Mouse (Mus musculus) cortical plate, adult 2 months (tissue): ENCODE measurements around the gene Ube3a. TPM values are rescaled to one million over a fixed set of nuclear protein-coding genes. Genes with fewer than 3 reads are reported as not detected.

Experiments used
- H3K27ac ChIP-seq: fragments of 200-500 bp; 2 replicates; pipeline ENCODE4 v1.5.1; 2012; ENCODE audit warnings: low read length, control low read depth, inconsistent platforms; ENCODE audit not compliant: insufficient read depth
- H3K4me1 ChIP-seq: fragments of 200-500 bp; 2 replicates; pipeline ENCODE4 v1.6.1; 2011; ENCODE audit warnings: low read length; ENCODE audit not compliant: control insufficient read depth, insufficient read depth
- H3K4me3 ChIP-seq: fragments of 200-500 bp; 2 replicates; pipeline ENCODE4 v1.5.1; 2011; ENCODE audit warnings: mild to moderate bottlenecking, low read length, control low read depth; ENCODE audit not compliant: insufficient read depth
- CTCF ChIP-seq: fragments of 200-500 bp; IDR thresholded peaks from 2 replicates; pipeline ENCODE4 v1.5.1; 2011; ENCODE audit warnings: mild to moderate bottlenecking, control low read depth, low read length; ENCODE audit not compliant: insufficient read depth; ENCODE audit errors: extremely low read depth
- POLR2A ChIP-seq: fragments of 200-500 bp; IDR thresholded peaks from 2 replicates; pipeline ENCODE4 v1.6.1; 2011; ENCODE audit warnings: mild to moderate bottlenecking, low read length, control low read depth; ENCODE audit not compliant: insufficient read depth; ENCODE audit errors: extremely low read depth
- polyA plus RNA-seq: library from polyadenylated mRNA; depleted of rRNA; stranded (reverse); fragments of >200 nt; gene quantifications from 2 replicates; pipeline ENCODE4 v1.2.3, GENCODE M21; 2012

Gene Ube3a
- polyA plus RNA-seq, 1 experiment = 27.1 TPM

DNA sequence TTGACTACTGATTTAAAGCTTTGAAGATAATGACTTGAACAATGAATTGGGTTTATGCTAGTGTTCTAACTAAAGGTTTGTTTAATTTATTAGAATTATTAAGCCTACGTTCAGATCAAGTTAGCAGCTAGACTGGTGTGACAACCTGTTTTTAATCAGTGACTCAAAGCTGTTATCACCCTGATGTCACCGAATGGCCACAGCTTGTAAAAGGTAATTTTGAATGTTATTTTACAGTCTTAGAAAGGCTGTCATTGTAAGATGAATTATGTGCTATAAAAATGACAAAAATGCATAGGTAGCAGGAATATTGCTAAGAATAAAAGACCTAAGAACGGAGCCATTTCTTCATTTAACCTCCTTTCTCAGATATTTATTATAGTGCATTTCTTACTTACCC, 14.7 kb downstream of the Ube3a start:
- Histone ChIP-seq H3K4me1 (no peaks in the 10 kb centered on the region), H3K27ac (no peak overlapping the region), H3K4me3 (no peak overlapping the region)
- no peak for TF ChIP-seq POLR2A
- no peak for TF ChIP-seq CTCF

DNA sequence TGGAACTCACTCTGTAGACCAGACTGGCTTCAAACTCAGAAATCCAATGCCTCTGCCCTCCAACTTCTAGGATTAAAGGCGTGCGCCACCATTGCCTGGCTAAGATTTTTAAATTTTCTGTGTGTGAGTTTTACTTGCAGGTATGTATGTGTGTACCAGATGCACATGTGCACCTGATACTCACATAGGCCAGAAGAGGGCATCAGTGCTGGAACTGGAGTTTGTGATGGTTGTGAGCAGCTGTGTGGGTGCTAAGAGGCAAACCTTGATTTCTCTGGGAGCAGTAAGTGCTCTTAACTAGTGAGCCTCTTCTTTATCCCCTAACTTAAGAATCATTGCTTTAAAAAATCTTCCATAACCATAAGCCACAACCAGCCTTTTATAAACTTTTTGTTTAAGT, 17.0 kb downstream of the Ube3a start:
- TF ChIP-seq POLR2A (no peak), CTCF (no peak)
- Histone ChIP-seq H3K27ac (no peak overlapping the region), H3K4me1 (no peaks in the 10 kb centered on the region), H3K4me3 (no peak overlapping the region)

DNA sequence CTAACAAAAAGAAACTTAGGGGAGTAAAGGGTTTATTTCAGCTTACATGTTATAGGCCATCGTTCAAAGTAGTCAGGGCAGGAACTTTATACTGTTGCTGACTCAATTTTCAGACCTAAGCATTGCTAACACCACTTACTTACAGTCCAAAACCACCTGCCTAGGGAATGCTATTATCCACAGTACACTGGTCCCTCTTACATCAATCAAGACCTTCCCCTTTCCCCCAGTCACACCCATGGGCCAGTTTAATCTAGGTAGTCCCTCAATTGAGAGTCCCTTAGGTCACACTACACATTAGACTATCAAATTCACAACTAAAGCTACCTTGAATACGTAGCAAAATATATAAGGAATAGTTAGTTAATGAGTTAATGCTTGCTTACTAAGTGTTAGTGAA, 24.8 kb downstream of the Ube3a start:
- Histone ChIP-seq H3K4me3 (no peak overlapping the region), H3K4me1 (no peaks in the 10 kb centered on the region), H3K27ac (no peak overlapping the region)
- TF ChIP-seq CTCF = no peak

DNA sequence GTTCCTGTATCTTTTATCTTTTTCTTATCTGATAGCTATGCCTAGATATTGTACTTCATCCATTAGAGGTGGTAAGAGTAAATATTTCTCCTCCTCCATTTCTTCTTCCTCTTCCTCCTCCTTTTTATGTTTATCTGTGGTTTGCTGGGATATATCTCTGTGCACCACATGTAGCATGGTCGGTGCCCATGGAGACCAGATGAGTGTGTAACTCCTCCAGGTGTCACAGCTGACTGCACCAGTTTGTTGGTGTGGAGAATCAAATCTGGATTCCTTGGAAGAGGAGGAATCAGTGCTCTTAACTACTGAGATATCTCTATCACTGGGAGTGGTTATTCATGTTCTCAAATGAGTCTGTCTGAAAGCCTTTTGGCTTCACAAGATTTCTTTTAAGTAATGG, 37.0 kb downstream of the Ube3a start:
- H3K4me3 ChIP-seq = no peak overlapping the region
- H3K4me1 ChIP-seq = no peaks in the 10 kb centered on the region
- TF ChIP-seq CTCF (no peak), POLR2A (no peak)
- no peak overlapping the region for H3K27ac ChIP-seq

DNA sequence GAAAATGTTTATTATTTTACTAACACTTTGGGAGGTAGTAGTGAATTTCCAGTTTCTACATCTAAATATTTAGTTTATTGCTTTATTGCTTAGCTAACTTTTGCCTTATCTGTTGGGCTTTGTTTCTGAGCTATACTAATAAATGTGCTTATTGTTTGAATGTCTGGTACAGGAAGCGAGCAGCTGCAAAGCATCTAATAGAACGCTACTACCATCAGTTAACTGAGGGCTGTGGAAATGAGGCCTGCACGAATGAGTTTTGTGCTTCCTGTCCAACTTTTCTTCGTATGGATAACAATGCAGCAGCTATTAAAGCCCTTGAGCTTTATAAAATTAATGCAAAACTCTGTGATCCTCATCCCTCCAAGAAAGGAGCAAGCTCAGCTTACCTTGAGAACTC, 43.2 kb downstream of the Ube3a start:
- Histone ChIP-seq H3K4me1 (no peaks in the 10 kb centered on the region), H3K27ac (no peak overlapping the region), H3K4me3 (no peak overlapping the region)
- TF ChIP-seq CTCF (no peak), POLR2A (no peak)

DNA sequence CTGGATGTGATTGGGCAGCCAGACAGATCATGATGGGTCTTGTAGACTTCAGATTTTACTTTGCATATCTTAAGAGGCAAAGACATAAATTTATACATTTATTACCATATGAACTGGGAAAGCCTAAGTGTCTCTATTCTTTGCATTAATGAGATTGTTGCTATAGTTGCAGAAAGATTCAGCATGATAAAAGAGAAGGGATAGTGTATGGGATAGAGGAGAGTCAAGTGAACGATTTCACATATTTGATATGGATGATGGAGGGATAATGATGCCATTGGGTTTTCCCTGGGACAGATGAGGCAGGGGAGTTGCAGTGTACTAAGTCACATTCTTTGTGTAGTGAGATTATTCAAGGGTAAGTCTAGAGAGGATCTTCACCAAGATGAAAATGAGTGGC, 84.0 kb downstream of the Ube3a start:
- no peak for TF ChIP-seq POLR2A
- TF ChIP-seq CTCF = no peak
- Histone ChIP-seq H3K4me3 (no peak overlapping the region), H3K4me1 (no peaks in the 10 kb centered on the region), H3K27ac (no peak overlapping the region)

DNA sequence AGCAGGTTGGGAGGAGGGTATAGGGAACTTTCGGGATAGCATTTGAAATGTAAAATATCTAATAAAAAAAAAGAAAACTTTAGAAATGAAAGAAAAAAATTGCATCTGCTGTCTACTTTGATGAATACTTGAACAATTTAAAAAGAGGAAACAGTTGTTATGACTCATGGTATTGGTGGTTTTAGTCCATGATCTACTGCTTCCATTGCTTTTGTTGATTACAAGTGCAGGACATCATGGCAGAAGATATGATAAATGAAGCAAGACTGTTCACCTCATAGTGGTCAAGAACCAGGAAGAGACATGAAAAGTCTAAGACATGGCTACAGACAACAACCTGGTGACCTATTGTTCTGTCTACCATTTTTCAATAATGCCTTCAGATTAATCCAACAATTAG, 94.2 kb downstream of the Ube3a start:
- no peaks in the 10 kb centered on the region for H3K4me1 ChIP-seq
- TF ChIP-seq CTCF (no peak), POLR2A (no peak)
- no peak overlapping the region for H3K27ac ChIP-seq
- H3K4me3 ChIP-seq = no peak overlapping the region
